Mouse (Mus musculus) cerebellum, adult 18-20 months (tissue): ENCODE results near the gene Nup210.
"Not testable (repeated sequence)": the region's sequence is repeated elsewhere in the genome, so short reads cannot be mapped to it uniquely, and the experiment has no call there.

Experiments used
- DNase-seq, 2 experiments: peaks; one replicate each; pipeline ENCODE4 v3.0.0; 2021

The Nup210 gene

DNA sequence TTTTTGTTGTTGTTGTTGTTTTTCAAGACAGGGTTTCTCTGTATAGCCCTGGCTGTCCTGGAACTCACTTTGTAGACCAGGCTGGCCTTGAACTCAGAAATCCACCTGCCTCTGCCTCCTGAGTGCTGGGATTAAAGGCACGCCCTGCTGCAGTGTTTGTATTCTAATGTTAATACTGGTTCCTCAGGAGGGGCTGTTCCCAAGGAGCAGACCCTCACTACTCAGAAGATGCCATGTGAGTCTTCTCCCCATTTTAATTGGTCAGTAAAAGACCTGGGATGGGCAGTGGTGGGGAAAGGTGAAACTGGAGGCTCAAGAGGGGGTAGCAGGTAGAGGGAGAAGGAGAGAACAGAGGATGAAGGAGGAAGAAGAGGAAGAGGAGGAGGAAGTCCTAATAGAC lies 13.2 kb downstream of the Nup210 start:
- DNase-seq, result not testable (repeated sequence)

DNA sequence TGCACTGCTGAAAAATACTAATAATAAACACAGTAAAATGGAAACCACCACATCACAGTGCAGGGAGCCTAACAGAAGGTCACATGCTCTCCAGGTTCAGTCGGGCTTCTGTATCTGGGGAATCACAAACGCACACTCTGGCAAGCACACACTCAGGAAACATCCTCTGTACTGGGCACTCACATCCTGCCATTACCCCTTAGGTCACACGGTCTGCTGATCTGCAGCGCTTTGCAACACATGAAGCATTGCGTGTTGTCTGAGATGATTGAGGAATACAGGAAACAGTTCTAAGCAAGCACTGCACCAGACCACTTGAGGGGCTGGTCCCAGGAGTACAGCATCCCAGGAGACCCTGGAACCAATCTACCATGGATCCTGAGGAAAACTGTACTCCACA lies 16.0 kb downstream of the Nup210 start:
- no peak for DNase-seq

DNA sequence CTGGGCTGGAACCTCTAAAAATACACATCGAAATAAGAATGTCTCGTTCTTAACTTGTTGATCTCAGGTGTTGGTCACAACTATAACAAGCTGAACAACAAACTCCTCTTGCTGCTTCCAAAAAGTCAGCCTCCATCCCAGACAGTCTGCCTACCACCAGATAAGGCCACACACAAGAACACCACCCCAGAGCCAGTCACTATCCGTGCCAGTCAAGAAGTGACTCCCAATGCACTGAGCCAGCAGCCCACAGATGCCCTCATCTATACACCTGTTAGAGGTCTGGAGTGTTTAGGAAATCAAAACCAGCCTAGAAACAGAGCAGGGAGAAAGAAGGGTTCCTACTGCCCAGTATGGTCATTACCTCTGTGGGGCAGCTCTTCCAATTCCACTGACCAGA lies 18.8 kb downstream of the Nup210 start:
- no peak for DNase-seq

DNA sequence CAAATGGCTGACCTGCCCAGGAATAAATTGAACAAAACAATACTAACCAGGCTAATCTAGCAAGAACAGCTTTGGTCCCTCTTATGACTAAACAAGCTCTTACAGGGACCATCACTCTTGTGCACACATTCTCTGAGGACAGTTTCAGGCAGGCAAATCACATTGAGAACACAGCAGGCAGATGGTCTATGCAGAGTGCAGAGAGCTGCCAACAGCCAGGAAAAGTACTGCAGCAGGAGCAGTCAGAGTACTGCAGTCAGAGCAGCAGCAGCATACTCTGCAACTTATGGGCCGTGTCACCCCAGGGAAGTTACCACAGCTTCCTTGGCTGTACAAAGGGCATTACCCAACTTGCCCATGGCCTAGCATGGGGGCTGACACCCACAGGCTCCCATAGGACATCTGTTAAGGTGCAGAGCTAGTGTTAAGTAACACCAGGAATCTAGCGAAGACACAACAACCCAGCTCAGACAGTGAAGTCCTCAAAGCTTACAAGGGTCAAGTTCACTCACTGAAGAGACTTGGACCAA lies 21.5 kb downstream of the Nup210 start:
- DNase-seq, result no peak

DNA sequence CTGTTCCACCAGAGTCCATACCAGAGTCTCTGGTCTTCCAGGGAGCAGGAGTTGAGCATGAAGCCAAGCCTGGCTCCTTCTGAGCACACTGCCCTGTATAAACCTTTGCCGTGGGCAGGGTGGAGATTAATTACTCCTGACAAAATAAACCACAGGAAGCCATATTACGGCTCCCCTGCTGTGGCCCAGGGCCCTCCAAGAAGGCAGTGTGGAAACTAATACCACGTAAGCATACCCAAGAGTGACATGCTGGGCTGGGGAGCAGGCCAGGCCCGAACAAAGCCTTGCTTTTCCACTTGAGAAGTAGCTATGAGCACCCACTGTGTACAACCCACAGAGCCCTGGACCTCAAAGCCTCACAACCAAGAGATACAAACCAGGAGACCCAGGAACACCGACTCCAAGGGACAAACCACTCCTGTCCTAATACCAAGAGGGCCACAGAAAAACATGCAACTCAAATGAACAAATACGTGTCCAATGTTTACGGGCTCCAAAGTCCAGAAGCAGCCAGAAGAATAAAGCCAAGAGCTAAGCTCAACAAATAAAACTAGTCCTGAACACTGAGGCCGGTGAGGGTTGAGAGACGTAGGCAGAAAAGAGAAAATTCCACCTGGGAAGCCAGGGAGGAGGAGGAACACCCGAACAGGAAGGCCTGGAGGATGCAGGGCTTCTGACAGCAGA lies 24.3 kb downstream of the Nup210 start:
- no peak for DNase-seq

DNA sequence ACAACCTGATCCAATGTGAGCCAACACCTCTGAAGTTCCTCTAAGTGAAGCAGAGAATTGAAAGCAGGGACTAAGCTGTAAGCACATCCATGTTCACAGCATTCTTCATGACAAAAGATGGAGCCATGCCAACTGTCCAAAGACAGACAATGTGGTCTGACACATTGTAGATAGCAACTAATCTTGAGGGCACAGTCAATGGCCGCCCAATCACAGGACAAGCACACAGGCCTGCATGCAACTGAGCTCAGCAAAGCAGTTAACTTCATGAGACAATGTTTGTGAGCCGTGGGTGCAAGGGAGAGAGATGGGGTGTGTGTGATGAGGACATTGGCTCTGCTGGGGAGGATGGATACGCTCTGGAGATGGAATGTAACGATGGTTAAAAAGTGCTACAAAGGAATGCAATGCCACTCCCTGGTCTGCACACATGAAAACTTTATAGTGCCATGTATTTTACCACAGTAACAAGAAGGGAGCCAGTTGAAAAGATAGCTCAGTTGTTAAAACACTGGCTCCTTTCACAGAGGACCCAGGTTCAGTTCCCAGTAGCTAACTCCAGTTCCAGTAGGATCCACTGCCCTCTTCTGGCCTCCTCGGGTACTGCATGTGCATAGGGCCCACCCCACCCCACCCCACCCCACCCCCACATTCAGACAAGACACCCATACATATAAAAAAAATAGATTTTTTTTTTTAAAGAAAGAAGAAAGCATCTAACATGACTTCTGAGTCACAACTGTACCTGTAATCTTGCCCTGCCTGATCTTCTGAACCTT lies 31.3 kb downstream of the Nup210 start:
- DNase-seq, result peak; percentile 13 to 20

DNA sequence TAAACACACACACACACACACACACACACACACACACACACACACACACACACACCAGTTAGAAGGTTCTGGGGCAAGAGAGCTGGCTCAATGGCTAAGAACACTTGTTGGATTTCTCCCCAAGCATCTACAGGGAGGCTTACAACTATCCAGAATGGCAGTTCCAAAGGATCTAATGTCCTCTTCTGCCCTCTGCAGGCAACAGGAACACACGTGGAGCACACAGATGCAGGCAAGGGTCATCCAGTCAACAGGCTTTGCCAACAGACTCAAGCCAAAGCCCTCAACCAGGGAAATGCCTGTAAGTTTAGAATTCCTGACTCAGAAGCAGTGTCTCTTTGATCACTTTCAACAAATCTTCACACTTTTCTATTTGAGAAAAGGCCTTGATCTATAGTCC lies 36.6 kb downstream of the Nup210 start:
- no peak for DNase-seq

DNA sequence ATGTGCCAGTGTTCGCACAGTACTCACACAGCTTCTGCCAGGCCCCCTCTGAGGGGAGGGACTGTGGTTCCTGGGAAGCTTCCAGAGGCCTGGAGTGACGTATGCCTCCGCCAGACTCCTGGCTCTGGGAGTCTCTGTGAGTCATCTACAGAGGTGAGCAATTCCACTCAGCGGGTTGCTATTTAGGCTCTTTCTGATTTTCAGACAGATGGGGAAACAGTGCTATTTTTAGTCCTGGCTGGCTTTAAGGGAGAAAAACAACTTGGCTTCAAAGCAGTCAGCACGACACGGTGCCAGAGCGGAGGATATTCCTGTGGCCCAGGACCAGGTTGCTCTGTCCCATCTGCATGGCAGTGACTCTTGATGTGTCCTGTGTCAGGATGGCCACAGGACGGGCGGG lies 40.4 kb downstream of the Nup210 start:
- peak; percentile 67 to 71 for DNase-seq

DNA sequence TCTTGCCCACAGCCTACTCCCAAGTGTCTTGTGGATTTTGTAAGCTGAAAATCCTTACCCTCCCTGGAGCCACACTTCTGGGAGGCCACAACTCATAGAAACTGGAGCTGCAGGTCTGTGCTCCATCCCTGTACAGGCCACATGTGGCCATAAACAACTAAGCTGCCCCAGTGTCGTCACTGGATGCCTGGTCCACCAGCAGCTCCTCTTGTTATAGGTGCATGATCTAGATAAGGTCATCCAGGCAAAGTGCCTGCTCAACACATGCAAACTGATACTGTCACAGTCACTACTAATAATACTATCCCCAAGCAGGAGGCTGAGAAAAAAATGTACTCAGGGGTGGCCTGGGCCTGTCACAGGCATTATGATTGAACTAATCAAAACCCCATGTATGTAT lies 48.1 kb downstream of the Nup210 start:
- no peak for DNase-seq

DNA sequence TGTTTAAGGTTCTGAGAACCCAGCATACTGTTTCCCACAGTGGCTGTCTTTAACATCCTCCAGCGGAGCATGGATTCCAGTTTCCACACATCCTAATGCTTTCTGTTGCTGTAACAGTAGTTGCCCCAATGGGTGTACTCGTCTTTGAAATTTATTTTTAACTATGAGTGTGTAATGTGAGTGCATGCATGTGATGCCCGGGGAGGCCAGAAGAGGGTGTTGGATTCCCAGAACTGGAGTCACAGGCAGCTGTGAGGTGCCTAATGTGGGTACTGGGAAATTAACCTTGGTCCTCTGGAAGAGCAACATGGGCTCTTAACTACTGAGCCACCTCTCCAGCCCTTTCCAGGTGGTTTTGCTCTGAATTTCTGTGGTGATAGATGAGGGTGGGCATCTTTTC lies 49.6 kb downstream of the Nup210 start:
- no peak for DNase-seq

DNA sequence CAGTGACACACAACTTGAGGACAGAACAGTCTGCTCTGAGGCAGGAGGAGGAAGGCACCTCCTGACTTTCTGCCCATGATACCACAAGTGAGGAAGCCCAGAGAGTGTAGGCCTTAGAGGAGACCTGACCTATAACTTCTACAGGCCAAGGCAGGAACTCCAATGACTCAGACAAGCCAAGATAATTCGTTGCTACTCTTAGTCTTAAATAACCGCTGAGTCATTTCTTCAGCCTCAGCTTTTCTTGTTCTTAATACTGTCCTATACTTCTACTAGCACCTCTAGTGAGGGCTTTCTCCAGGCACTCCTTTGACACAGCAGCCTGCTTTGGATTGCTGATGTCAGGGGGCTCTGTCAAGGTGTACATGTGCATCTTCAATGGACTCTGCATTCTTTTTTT lies 55.3 kb downstream of the Nup210 start:
- DNase-seq, result no peak

DNA sequence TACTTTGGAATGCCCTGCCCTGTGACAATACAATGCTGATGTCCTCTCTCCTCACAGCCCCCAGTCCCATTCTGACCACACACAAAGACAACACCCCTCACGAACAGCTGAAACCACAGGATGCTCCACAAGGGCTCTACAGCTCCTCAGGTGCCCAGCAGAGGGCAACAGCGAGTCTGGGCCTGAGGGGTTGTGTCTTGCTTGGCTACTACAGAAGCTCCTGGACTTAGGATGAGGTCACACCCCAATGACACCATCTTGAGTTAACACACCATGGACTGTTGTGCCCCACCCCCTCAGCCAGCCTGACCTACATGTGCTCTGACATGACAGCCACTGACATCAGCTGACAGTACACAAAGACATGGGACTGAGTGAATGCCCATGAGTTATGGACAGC lies 56.9 kb downstream of the Nup210 start:
- peak; percentile 51 to 63 for DNase-seq

DNA sequence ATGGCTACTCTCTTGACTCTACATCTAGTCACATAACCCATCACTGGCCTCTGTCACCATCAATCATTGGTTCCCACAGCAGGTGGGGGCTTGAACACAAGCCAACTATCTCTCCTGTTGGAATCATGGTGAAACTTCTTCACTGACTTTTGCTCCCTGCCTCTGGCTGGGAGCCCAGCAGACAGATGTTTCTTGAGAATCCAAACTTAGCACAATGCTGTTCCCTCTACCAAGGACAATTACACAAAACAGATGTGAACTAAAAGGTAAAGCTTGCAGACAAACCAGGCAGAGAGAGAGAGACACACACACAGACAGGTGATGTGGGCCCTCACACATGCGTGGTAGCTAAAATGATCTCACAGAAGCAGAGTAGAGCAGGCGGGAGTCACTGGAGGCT lies 58.6 kb downstream of the Nup210 start:
- DNase-seq, result no peak

DNA sequence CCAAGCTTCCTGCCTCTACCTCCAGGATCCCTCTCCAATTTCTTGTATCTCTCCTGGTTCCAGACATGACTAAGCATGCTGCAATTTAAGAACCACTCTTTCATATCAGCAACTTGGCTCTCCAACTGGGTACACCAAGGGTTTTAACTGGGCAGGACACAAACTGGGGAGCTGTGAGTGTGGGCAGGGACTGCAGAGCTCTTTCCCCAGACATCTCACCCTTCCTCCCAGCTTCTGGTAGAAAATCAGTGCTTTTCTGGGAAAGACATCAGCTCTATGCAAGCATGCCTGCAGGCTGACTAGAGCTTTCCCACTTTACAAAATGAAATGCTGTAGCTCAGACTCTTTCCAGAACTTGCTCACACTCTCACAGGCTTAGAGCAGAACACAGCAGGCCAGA lies 60.3 kb downstream of the Nup210 start:
- DNase-seq, result no peak

DNA sequence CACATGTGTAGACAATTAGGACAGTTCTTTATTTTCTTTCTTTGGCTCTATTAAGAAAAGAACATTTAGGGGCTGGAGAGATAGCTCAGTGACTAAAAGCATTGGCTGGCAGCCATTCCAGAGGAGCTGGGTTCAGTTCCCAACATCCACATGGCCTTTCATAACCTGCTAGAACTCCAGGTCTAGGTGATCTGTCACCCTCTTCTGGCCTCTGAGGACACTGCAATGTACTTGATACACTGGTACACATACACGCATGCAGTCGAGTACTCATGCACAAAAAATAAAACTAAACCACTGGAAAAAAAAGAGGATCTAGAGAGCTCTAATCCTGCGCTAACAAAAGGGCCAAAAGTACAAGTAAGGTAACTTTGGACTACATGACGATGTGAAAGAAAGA lies 64.1 kb downstream of the Nup210 start:
- no peak for DNase-seq

DNA sequence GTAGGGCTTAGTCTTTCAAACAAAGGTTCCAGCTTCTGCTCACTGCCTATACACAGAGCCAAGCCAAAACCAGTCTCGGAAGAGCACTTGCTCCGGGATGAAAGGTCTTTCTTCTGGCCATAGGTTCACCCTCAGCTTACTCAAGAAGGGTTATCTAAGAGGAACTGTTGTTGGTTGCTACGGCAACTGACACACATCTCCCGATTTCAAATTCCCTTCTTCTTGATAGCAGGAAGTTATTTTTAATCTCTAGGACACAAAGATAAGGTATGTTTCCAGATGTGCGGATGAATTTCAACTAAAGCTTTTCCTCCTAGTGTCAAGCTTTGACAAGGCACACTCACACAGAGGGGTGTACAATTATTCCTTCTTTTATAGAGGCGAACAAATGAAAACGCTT lies 68.6 kb downstream of the Nup210 start:
- DNase-seq, result no peak

DNA sequence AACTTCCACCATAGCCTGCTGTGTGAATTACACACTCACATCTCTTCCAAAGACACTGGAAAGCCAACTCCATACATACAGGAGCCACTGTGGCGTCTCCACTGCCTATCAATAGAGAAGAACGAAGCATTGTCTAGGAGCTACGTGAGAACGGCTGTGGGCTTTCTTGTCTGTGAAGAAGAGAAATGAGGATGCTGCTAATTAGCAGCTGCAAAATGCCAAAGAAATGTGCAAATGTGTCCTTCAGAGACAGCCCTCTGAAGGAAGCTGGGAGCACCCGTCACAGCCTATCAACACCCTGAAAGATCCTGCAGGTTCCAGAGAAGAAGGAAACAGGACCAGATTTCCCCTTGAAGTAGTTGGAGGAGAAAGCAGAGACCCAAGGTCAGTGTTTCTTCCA lies 69.2 kb downstream of the Nup210 start:
- DNase-seq, result no peak

DNA sequence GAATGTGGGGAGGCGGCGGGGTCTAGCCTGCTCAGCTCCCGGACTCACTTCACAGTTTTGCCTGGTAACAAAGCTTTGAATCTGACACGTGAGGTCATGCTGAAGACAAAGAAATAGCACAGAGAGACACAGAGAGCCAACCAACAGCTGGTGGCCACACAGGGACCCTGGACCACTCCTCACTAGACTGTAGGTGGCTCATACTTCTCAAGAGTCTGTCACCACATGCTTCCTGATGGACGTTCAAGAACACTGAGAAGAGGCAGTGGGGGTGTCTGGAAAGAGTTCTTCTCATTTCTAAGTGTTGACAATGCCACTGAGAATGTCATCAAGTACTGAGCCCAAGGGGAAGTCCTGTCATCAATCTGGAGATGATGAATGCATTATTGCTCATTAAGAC lies 70.4 kb downstream of the Nup210 start:
- DNase-seq, result no peak

DNA sequence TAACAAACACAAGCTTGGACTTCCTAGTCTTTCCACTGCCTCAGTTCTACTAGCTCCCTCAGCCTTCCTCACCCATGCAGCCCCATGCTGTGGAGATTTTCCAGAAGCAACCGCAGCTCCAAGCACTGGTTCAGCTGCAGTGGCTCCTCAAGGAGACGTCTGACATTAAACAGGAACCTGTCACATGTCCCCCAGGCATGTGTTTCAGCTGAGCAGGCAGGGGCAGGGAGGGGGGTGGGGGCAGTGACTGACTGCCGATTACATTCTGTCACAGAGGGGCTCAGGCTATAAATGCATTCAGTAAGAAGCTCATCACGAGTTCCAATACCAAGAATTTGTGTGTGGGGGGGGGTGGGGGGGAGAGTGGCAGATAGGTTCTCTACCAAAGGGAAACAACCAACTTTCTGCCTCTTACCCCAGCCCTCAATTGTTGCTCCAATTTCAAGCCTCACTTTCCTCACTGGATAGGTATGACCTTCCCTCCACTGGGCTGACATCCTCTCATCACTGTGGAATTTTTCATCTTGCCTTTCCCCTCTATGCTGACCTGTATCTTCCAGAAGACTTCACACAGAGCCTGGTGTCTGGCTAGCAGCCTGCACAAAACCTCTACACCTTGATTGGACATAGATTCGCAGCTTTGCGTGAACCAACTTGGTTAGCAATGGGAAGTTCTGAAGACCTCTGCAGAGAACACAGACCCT lies 71.8 kb downstream of the Nup210 start:
- DNase-seq, result no peak

DNA sequence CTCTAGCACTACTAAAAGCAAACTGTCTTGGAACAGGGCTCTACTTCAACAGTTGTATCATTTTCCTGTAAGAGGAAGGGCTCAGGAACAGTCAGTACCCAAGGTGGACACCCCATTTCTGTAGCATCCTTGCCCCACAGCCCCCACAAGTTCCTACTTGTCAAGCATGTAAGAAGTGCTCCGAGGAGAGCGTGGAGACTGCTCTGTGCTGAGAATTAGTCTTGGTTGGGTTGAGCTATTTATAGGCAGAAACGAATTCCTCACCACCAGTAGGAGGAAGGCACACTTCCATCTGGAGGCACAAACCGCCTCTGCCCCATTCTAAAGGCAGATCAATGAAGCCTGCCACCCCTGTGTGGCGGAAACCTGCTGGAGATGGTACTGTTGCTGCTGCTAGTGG lies 75.3 kb downstream of the Nup210 start:
- no peak for DNase-seq

DNA sequence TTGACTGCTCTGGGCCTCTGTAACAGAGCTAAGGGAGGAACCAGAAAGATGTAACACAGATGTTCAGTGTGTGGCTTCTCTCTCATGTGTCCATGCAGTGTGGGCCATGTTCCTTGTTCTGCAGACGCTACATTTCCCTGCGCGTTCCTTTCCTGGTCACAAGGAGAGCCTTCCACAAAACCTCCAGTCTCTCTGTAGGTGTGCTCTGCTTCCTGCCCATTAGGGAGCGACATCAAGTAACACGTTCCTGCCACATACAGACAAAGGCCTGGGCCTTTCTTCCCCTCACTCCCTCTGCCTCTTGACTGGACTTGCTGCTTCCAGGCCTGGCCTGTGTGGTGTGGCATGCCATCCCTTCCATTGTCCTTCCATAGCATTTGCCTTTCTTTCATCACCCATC lies 88.4 kb downstream of the Nup210 start:
- no peak for DNase-seq

DNA sequence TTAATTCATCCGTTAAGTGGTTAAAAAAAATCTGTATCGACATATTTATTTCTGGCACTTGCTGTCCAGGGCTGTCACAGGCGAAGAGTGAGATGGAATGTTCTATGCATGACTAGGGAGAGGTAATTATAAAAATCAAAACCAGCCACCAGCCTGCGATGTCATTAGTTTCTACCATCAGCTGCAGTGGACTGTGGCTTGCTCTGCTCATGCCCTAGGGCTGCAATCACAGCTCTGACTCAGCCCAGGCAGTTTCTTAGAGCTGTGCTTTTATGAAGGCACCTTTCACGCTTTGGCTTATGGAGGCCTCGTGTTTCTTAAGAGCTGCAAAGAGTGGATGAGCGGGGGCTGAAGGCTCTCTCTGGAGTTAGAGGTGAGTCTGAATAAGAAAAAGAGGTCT lies 95.8 kb downstream of the Nup210 start:
- DNase-seq, result no peak

DNA sequence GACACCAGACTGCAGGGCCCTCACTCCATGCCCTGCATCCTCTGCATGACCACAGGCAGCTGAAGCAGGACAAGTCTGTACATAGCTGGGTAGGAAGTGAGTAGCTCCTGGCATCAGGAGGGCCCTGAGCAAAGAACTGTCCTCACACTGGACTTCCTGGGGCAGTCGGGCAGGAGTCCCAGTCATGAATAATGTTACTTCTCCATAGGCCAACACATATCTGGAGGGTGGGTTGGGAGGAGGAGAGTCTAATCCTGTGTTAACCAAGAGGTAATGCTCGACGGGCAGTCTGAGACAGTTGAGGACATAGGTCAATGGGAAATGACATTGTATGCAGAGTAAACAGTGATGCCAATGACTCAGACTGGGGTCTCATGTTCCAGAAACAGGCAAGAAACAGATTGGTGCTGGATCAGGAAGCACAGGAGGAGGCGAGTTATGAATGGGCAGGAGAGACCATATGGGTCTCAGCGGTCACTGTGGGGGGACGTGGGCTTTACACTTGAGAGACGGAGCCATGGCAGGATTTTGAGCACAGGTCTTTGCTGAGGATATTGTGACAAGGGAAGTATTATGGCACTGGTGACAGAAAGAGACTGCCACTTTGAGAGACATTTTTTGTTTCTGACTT lies 99.9 kb downstream of the Nup210 start:
- peak in 1 of 2 experiments; percentile 12 for DNase-seq
